28 mouse cellular contexts compared by ENCODE assay signal in the genomic region with DNA sequence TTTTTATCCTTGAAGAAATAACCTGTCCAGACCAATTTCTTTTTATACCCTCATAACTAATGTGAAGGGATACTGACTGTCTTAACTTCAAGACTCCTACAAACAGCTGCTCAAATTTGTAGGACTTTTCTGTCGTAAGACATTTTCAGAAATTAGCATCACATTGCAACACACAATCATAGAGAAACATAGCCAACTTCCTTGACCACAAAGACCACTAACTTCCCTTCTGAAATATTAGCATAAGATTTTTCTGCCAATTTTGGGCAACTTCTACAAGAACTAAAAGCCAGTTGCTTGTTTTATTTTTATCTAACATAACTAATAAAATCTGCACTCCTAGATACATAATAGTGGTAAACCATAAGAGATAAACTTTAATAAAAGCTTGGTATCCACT.
DNase-seq lines count a peak whose midpoint lies in the region; ATAC-seq and TF ChIP-seq lines count a peak whose summit lies in the region.
"Had no signal": no experiment of that assay in that cellular context is flagged by ENCODE, and none has a peak within 500 bp of the region (broad histone marks: within the 10 kb centered on the region; RNA-seq: fewer than 3 reads in every experiment).

No protein-coding gene starts in this region.

- H3K9me3 ChIP-seq in hindbrain, embryonic 13.5 days, result no peaks in the 10 kb centered on the region
- H3K9me3 ChIP-seq: embryonic facial prominence, embryonic 15.5 days; forebrain, embryonic 13.5 days; heart, embryonic 10.5 days; heart, embryonic 15.5 days; limb, embryonic 10.5 days; limb, embryonic 15.5 days; liver, embryonic 15.5 days; lung, embryonic 15.5 days; midbrain, embryonic 10.5 days; neural tube, embryonic 13.5 days had no signal

- no peaks in the 10 kb centered on the region for H3K36me3 ChIP-seq in hindbrain, embryonic 13.5 days
- H3K36me3 ChIP-seq: embryonic facial prominence, embryonic 15.5 days; heart, embryonic 10.5 days; heart, embryonic 15.5 days; limb, embryonic 10.5 days; limb, embryonic 15.5 days; liver, embryonic 15.5 days; lung, embryonic 15.5 days; midbrain, embryonic 10.5 days; neural tube, embryonic 13.5 days had no signal

- H3K27me3 ChIP-seq in hindbrain, embryonic 13.5 days, result no peaks in the 10 kb centered on the region
- H3K27me3 ChIP-seq: embryonic facial prominence, embryonic 15.5 days; forebrain, embryonic 13.5 days; heart, embryonic 15.5 days; limb, embryonic 15.5 days; liver, embryonic 15.5 days; lung, embryonic 15.5 days; neural tube, embryonic 13.5 days had no signal

- DNase-seq in lung, postnatal 36 days, result peak; percentile 10
- no peak for DNase-seq in lung, adult 2 months
- DNase-seq in NIH3T3 (ENCODE audit: low read depth), result peak; percentile 55
- DNase-seq in skeletal muscle tissue, adult 2 months (ENCODE audit: low read depth, low spot score), result peak; percentile 4
- no peak for DNase-seq in gastrocnemius, adult 8-10 months (ENCODE audit: low spot score in 2 of 2)
- DNase-seq in heart, adult 9 months (ENCODE audit: low spot score in 2 of 2), result no peak
- DNase-seq: adrenal gland, adult 2 months; cerebellum, adult 9-11 months; gastrocnemius, adult 2 months; kidney, adult 9 months; kidney, postnatal 10 days; layer of hippocampus, adult 9-11 months had no signal

- H3K4me3 ChIP-seq in lung, adult 2 months (replicated peaks; ENCODE audit: extremely low read depth, low read depth, low read length), result no peak overlapping the region
- H3K4me3 ChIP-seq in hindbrain, embryonic 13.5 days, result no peak overlapping the region
- H3K4me3 ChIP-seq: embryonic facial prominence, embryonic 15.5 days; forebrain, embryonic 13.5 days; gastrocnemius, adult 2 months; heart, embryonic 10.5 days; heart, embryonic 15.5 days; limb, embryonic 10.5 days; limb, embryonic 15.5 days; liver, embryonic 15.5 days; lung, embryonic 15.5 days; midbrain, embryonic 10.5 days; neural tube, embryonic 13.5 days had no signal

- no peaks in the 10 kb centered on the region for H3K4me1 ChIP-seq in lung, adult 2 months (ENCODE audit: control insufficient read depth, insufficient read depth, low read length)
- H3K4me1 ChIP-seq in hindbrain, embryonic 13.5 days (replicated peaks), result no peaks in the 10 kb centered on the region
- H3K4me1 ChIP-seq: embryonic facial prominence, embryonic 15.5 days; forebrain, embryonic 13.5 days; heart, embryonic 10.5 days; heart, embryonic 15.5 days; limb, embryonic 10.5 days; limb, embryonic 15.5 days; liver, embryonic 15.5 days; lung, embryonic 15.5 days; neural tube, embryonic 13.5 days had no signal

- TF ChIP-seq CTCF in lung, adult 2 months (IDR thresholded peaks at IDR 0.05; ENCODE audit: insufficient read depth, low read length), result no peak

- no peak overlapping the region for H3K9ac ChIP-seq in hindbrain, embryonic 13.5 days
- H3K9ac ChIP-seq: embryonic facial prominence, embryonic 15.5 days; forebrain, embryonic 13.5 days; heart, embryonic 15.5 days; hindbrain, embryonic 14.5 days; limb, embryonic 15.5 days; liver, embryonic 15.5 days; lung, embryonic 15.5 days; neural tube, embryonic 13.5 days had no signal

- peak; percentile 94 to 96 for ATAC-seq in hematopoietic stem cell, adult 5-6 weeks (replicated peaks in 1 of 2; ENCODE audit: insufficient read depth in 1 of 2, low FRiP score in 2 of 2, low TSS enrichment in 1 of 2, low read depth in 1 of 2, poor library complexity in 2 of 2, severe bottlenecking in 2 of 2)
- ATAC-seq in hindbrain, embryonic 13.5 days (ENCODE audit: low FRiP score), result no peak
- ATAC-seq: forebrain, embryonic 13.5 days; intestine, postnatal 0 days; midbrain, embryonic 16.5 days had no signal

- WGBS in lung, adult 2 months, result 64% methylated on average over 1 of the region's 1 CpGs
- 96% methylated on average over 1 of the region's 1 CpGs for WGBS in hindbrain, embryonic 13.5 days

- H3K4me2 ChIP-seq in hindbrain, embryonic 13.5 days, result no peak overlapping the region
- H3K4me2 ChIP-seq: embryonic facial prominence, embryonic 15.5 days; forebrain, embryonic 13.5 days; heart, embryonic 15.5 days; hindbrain, embryonic 14.5 days; limb, embryonic 15.5 days; liver, embryonic 15.5 days; lung, embryonic 15.5 days; neural tube, embryonic 13.5 days had no signal

- TF ChIP-seq POLR2A in lung, adult 2 months (IDR thresholded peaks at IDR 0.05; ENCODE audit: borderline replicate concordance, extremely low read depth, low read depth, low read length), result no peak

- H3K27ac ChIP-seq in hindbrain, embryonic 13.5 days, result no peak overlapping the region
- H3K27ac ChIP-seq: embryonic facial prominence, embryonic 15.5 days; forebrain, embryonic 13.5 days; gastrocnemius, adult 2 months; heart, embryonic 10.5 days; heart, embryonic 15.5 days; hindbrain, embryonic 14.5 days; limb, embryonic 10.5 days; limb, embryonic 15.5 days; liver, embryonic 15.5 days; lung, embryonic 15.5 days; macrophage; midbrain, embryonic 10.5 days; neural tube, embryonic 13.5 days had no signal

Comparison
In these comparisons a context has a peak if more than half of its experiments do, and no peak if none do; other contexts are left out.
1. DNase-seq: peak in lung, postnatal 36 days (single experiment), NIH3T3 (single experiment) and skeletal muscle tissue, adult 2 months (single experiment); none in lung, adult 2 months (single experiment), gastrocnemius, adult 8-10 months (0 of 2) and heart, adult 9 months (0 of 2).